Comparison of ENCODE assay signal across 35 mouse cellular contexts in genomic region chr10:37129652-37130051, GRCm38 (mm10).
"Had no signal": no experiment of that assay in that cellular context is flagged by ENCODE, and none has a peak within 500 bp of the region (broad histone marks: within the 10 kb centered on the region; RNA-seq: fewer than 3 reads in every experiment).

No protein-coding gene starts in this region.

- ATAC-seq: hindbrain, embryonic 16.5 days; hindbrain, postnatal 0 days; inflammation-experienced regulatory T-cells, adult 6 months; intestine, embryonic 15.5 days; intestine, embryonic 16.5 days; intestine, postnatal 0 days had no signal

- H3K4me2 ChIP-seq: heart, embryonic 11.5 days; heart, embryonic 12.5 days; heart, embryonic 13.5 days; heart, embryonic 15.5 days; hindbrain, embryonic 12.5 days; hindbrain, embryonic 13.5 days; hindbrain, embryonic 14.5 days; hindbrain, embryonic 15.5 days; intestine, embryonic 15.5 days; kidney, embryonic 15.5 days had no signal

- DNase-seq: heart, postnatal 10 days; heart, postnatal 14 days; heart, postnatal 36 days; heart, postnatal 4 days; kidney, adult 11 months; kidney, adult 18-20 months; kidney, adult 2 months; kidney, adult 8-10 months; kidney, adult 9 months; kidney, postnatal 10 days; kidney, postnatal 14 days; kidney, postnatal 25 days; kidney, postnatal 36 days; kidney, postnatal 4 days; layer of hippocampus, adult 9-11 months; layer of hippocampus, postnatal 36 days had no signal

- H3K4me3 ChIP-seq: heart, embryonic 10.5 days; heart, embryonic 12.5 days; heart, embryonic 13.5 days; heart, embryonic 15.5 days; hindbrain, embryonic 10.5 days; hindbrain, embryonic 12.5 days; hindbrain, embryonic 13.5 days; hindbrain, embryonic 15.5 days; intestine, embryonic 15.5 days; kidney, embryonic 15.5 days; layer of hippocampus, adult 2 months had no signal

- H3K9me3 ChIP-seq: heart, embryonic 10.5 days; heart, embryonic 12.5 days; heart, embryonic 13.5 days; heart, embryonic 15.5 days; hindbrain, embryonic 10.5 days; hindbrain, embryonic 12.5 days; hindbrain, embryonic 13.5 days; hindbrain, embryonic 15.5 days; intestine, embryonic 15.5 days; kidney, embryonic 15.5 days had no signal

- H3K9ac ChIP-seq: heart, embryonic 12.5 days; heart, embryonic 13.5 days; heart, embryonic 15.5 days; hindbrain, embryonic 12.5 days; hindbrain, embryonic 13.5 days; hindbrain, embryonic 14.5 days; hindbrain, embryonic 15.5 days; intestine, embryonic 15.5 days; kidney, embryonic 15.5 days had no signal

- H3K27me3 ChIP-seq: heart, embryonic 12.5 days; heart, embryonic 13.5 days; heart, embryonic 15.5 days; hindbrain, embryonic 12.5 days; hindbrain, embryonic 13.5 days; hindbrain, embryonic 15.5 days; intestine, embryonic 15.5 days; kidney, embryonic 15.5 days had no signal

- H3K4me1 ChIP-seq: heart, embryonic 10.5 days; heart, embryonic 12.5 days; heart, embryonic 15.5 days; intestine, embryonic 15.5 days had no signal

- H3K27ac ChIP-seq: heart, embryonic 10.5 days; heart, embryonic 13.5 days; heart, embryonic 15.5 days; hindbrain, embryonic 10.5 days; hindbrain, embryonic 12.5 days; hindbrain, embryonic 13.5 days; hindbrain, embryonic 14.5 days; hindbrain, embryonic 15.5 days; hindbrain, postnatal 0 days; intestine, embryonic 15.5 days; kidney, embryonic 15.5 days; kidney, postnatal 0 days; layer of hippocampus, adult 2 months had no signal

- H3K36me3 ChIP-seq: intestine, embryonic 15.5 days had no signal
